Mouse (Mus musculus) lung, postnatal 36 days (tissue): Measurements from ENCODE around the gene Col9a1.

ENCODE experiments used
- DNase-seq: peaks from one replicate; pipeline ENCODE4 v3.0.0; 2022; ENCODE audit warnings: mixed read lengths

Col9a1 gene

GRCm38 (mm10) chr1:24177224-24177851 lies at the start of gene Col9a1:
Gene Col9a1 (plus strand): TSS chr1:24177610.
- DNase-seq, result no peak

DNA sequence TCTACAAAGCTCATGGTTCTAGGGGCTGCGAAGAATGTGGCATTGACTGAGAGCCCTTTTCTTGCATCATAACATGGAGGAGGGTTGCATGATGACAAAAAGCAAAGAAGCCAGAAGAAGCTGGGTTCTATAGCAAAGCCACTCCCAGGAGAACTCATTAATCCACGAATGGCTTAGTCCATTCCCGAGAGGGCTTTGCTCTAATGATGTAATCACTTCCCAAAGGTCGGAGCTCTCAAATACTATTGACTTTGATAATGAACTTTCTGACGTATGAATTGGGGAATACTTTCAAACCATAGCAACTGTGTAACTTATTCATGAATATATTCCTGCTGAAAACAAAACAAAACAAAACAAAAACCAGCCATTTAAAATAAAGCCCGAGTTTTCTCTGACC lies 49.5 kb upstream of the Col9a1 start:
- DNase-seq, result no peak

DNA sequence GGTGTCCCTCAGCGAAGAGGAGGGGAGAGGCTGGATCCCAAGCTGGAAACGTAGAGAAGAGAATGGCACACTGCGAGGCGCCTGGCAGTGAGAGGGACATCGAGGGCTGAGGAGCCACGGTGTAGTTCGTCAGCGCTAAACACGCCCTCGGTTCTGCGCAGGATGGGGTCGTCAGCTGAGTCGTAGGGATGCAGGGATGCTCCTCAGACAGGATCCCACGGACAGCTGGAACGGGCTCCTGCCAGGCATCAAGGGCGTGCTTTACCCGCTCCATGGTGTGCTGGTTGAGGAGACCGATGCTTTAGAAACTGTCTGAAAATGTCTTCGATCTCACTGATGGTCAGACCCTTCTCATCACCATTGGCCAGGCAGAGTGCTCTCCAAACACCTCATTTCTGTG lies 43.6 kb upstream of the Col9a1 start:
- DNase-seq, result no peak

DNA sequence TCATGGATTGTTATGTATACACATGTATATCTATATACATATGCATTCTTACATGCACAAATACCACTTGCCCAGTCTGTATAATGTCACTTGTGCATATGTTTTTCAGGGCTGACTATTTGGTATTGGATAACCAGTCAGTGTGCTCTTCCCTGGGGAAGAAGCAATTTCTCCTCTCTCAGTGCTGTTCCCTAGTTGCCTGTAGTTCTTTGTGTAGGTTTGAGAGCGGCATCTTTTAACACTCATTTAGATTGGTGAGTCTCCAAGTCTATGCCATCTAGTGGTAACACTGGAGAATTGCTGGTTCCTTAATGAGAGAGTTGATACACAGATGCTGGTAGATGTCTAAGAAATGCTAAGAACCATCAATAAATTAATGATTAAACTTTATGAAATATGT lies 42.6 kb upstream of the Col9a1 start:
- peak; percentile 15 for DNase-seq

DNA sequence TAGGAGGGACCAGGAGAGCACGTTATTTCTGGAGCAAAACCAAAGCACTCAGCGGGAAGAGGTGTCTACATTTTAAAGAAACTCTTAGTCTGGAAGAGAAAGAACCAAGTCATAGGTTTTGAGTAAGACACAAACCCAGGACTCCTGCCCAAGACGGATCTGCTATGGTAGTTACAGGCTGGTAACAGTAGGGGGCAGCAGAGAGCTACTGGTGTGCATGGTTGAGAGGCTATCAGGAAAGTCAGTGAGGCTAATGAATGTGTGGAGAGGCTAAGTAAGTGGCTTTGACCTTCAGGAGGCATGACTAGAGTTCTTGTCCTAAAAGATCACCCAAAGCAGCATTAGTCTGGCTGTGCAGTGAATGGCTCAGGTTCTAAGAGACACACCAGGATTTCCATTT lies 40.3 kb upstream of the Col9a1 start:
- DNase-seq, result peak; percentile 63

DNA sequence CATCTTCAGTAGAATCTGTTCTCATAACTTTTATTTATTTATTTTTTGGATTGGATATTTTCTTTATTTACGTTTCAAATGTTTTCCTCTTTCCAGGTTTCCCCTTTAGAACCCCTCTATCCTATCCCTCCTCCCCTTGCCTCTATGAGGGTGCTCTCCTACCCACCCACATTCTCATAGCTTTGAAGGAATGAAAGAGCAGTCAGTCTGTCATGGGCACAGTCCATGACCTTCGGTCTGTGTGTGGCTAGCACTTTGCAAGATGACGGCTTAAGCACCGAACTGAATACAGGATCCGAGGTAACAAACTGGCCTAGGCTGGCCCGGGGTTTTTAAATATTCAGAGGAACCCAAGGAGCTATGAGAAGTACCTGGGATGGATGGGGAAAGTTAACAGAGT lies 36.9 kb upstream of the Col9a1 start:
- no peak for DNase-seq

GRCm38 (mm10) chr1:24143504-24143903 lies 33.9 kb upstream of the Col9a1 start:
- no peak for DNase-seq

DNA sequence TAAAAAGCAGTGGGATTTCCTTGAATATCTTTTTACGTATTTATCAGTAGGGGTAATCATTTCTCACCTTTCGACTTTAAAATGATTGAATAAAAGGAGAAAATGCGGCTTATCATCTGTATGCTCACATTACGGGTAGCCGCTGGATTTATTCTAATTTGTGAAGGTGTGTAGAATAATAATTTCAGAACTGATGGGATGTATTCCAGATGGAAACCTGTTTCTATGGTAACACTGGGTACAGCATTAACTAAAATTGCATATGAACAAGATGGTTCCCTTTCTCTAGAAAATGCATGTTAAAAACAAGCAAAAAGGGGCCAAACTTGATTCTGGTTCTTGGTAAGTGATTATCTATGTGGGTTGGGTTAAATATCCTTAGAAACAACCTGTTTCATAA lies 19.7 kb upstream of the Col9a1 start:
- no peak for DNase-seq

DNA sequence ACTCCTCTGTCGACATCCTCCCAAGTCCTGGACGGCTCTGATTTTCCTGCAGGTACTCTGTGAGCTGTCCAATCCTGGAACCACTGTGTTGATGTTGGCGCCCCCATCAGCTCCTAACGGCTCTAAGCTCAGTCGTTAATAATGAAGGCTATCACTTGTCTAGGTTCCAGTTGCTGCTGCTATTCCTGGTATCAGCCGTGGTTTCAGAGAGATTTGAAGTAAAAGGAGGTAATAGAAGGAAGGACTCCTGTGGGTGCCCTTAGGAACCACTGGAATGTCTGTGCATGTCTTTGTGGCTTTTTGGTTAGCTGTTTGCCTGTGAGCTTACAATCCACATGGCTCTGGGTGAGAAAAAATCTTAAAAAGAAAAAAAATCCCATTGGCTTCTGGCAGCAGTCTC lies 8.0 kb upstream of the Col9a1 start:
- no peak for DNase-seq

DNA sequence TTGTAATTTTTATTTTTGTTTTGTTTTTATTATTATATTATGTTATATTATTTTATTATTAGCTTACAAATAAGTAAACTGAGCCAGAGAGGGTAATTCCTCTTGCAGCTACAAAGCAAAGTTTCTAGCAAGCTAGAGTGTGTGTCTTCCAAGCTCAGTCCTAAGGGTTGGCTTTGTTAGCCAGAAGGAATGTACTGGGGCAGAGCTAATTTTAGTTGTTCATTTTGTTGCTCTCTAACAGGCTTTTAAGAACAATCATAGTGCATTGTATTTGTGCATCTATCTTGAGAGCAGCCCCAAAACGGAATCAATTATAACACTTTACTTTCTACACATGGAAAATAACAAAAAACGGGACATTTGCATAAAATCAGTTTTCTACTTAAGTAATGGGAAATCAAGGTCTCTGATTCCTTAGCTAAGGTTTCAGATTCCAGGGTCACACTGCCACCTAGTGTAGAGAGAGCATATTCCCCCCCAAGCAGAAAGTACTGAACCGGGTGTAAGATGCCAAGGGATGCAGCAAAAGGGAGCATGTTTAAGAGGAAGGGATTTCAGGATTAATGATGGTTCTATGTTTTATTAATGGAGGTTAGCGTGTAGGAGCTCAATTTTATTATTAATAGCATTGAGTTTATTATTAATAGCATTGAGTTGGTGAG lies 6.1 kb upstream of the Col9a1 start:
- DNase-seq, result peak; percentile 54

DNA sequence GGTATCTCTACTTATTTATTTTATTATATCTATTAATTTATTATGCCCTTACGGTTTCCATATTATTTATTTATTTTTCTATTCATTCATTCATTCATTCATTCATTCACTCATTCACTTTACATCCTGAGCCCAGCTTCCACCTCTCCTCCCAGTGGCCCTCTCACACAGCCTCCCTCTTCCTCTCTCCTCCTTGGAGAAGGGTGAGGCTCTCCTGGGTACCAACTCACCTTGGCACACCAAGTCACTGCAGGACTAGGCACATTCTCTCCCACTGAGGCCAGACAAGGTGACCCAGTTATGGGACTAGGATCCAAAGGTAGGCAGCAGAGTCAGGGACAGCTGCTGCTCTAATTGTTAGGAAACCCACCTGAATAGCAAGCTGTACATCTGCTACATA lies 5.5 kb upstream of the Col9a1 start:
- DNase-seq, result no peak

GRCm38 (mm10) chr1:24172656-24173055 lies 4.8 kb upstream of the Col9a1 start:
- no peak for DNase-seq

DNA sequence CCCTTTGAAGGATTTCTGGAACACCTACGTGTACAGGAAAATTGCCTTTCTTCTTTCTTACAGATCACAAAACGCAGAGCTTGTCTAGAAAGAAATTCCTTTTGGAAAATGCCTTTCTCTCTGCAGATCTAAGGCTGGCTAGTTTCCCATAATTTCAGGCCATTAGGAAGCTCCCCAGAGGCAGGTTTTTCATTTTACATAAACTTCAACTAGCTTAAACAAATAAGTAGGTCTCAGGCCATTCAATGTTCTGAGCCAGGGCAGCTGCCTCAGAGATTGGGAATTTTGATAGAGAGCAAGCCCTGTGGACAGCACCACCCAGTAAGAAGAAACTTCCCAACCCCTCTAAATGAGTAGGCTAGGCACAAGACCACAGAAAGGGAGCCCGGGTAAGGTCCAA lies 1.6 kb upstream of the Col9a1 start:
- no peak for DNase-seq

- no peak for DNase-seq
Measured at GRCm38 (mm10) chr1:24179856-24180255, 2.4 kb downstream of the Col9a1 start.

GRCm38 (mm10) chr1:24184981-24185380 lies 7.6 kb downstream of the Col9a1 start:
- DNase-seq, result no peak

DNA sequence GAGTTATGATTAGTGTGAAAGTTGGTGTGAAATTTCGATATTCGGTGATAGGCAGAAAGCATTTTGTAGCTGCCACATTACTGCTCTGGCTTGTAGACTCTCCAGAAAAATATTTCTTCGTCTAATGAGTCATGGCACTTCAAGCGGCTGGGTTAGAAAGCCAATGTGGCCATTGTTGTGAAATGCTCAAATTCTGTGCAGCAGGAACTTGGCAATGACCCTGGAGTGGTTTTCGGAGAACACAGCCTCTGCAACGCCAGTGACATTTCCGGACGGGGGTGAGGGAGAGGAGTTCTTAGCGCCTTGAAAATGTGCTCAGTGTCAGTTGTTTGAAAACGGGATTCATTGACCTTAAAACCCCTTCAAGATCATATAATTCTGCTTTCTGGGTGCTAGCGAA lies 9.6 kb downstream of the Col9a1 start:
- DNase-seq, result peak; percentile 53

DNA sequence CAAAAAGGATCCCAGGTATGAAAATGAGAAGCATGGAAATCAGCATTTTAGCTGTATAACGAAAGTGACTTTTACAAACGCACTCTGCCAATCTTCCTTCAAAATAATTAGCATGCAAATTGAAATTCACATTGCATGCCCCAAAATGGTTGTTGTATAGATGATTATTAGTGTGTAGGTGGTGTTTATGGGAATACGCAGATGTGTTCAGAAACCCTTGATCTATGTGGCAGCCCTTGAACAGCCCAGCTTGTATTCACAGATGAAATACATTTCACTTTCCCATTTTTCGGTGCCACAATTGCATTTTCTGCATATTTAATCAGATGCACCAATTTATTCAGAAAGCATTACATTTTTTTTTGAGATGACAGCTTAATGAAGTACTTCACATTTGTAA lies 14.3 kb downstream of the Col9a1 start:
- no peak for DNase-seq

GRCm38 (mm10) chr1:24194111-24194510 lies 16.7 kb downstream of the Col9a1 start:
- no peak for DNase-seq

DNA sequence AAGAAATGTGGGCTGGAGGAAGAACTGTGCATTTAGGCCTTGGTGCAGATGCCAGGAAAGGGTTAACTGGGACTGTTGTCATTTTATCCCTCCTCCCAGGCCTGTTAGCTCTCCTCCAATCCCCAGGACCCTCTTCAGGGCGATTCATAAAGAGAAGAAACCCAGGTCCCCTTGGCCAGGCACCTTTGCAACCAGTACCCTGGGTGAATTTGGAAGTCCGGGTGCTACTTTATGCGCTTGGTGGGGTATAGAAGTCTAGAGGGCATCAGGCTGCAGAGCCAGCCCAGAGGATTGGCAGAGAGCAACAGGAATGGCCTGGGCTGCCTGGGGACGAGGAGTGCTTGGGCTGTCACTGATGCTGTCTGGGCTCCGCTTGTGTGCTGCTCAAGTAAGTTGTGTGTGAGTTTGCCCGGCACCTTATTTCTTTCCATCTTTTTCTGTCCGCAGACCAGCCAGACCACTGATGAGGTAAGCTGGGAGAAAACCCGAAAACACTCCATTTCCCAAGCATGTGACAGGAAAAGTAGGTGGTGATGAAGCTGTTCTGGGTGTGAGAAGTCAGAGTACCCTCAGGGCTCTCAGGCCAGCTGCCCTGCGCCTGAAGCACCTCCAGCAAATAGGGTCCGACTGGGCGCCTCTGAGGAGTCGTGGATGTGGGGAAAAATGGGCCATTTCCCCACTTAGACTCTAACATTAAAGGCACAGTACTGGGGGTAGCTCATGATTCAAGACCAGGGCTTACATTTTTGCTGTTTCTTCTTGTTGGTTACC lies 17.8 kb downstream of the Col9a1 start:
- DNase-seq, result no peak

- no peak for DNase-seq
Measured at GRCm38 (mm10) chr1:24195951-24196517, 18.6 kb downstream of the Col9a1 start.

DNA sequence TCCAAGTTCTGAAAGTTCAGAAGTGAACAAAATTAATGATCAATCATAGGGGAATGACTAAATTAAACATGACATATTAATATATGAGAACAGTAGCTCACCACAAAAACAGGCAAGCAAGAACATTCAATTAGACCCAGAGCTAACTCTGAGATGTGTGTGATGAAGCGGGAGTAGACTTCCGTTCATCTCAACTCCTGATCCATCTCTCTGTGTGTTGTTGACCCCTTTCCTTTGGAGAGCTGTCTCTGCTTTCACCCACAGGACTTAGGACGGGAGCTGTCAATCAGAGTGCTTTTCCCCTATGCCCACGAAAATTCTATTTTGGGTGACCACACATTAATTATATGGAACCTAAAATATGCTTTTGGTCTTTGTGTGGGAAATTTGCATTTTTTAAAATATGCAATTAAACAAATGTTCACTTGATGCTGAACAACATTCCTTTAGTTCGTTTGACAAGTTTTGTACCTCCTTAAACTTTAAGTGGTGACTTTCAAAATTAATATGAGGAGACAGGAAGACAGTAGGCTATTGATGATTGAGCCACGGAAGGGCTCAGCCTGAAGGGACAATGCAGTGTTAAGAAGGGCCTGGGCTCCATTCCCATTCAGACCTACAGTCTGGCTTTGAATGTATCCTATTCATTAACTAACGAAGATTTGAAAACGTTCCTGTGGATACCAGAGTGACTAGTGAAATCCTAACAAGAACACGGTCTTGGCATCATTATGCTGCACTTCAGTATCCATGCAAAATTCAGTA lies 34.4 kb downstream of the Col9a1 start:
- no peak for DNase-seq

DNA sequence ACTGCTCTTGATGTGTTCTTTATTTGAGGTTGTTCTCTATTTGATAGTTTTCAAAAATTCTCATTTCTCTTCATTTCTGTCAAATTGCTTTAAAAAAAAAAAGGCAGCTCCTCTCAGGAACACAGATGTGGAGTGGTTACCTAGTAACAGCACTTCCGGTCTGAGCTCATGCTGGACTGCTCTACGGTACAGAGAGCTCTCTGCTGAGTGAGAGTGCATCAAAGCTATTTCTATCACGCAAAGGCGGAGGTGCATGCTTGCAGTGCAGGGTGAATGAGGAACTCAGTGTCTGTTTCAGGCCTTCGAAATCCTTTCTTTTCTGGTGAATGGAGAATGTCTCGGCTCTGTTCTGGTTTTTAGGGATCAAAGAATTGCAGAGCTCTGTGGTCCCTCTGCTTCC lies 41.6 kb downstream of the Col9a1 start:
- no peak for DNase-seq

GRCm38 (mm10) chr1:24222231-24222630 lies 44.8 kb downstream of the Col9a1 start:
- DNase-seq, result no peak
